Mouse (Mus musculus) C2C12 (cell line): ENCODE results near the gene Ap2s1.

Experiments used
- CTCF ChIP-seq: IDR thresholded peaks from one replicate; pipeline ENCODE4 v1.5.1; 2011; ENCODE audit not compliant: control insufficient read depth, insufficient read depth, insufficient read length
- MAX ChIP-seq: IDR thresholded peaks from one replicate; pipeline ENCODE4 v1.6.1; 2011; ENCODE audit warnings: mild to moderate bottlenecking, control low read depth
- MYOD1 ChIP-seq: IDR thresholded peaks from one replicate; pipeline ENCODE4 v1.6.1; 2011; ENCODE audit warnings: low read depth; ENCODE audit not compliant: control insufficient read depth, insufficient read length
- MYOG ChIP-seq: IDR thresholded peaks from one replicate; pipeline ENCODE4 v1.6.1; 2011; ENCODE audit not compliant: control insufficient read depth, insufficient read length; ENCODE audit errors: extremely low read depth
- USF1 ChIP-seq: IDR thresholded peaks from one replicate; pipeline ENCODE4 v1.6.1; 2011; ENCODE audit warnings: low read depth, mild to moderate bottlenecking, control low read depth, moderate library complexity

- TF ChIP-seq MAX (no peak), CTCF (no peak), MYOD1 (no peak), USF1 (no peak), MYOG (no peak)
These were observed 20.8 kb downstream of the Ap2s1 start for GRCm38 (mm10) chr7:16758872-16759574.
